Mouse (Mus musculus): ENCODE measurements around the gene Cd163. TPM values are rescaled to one million over a fixed set of nuclear protein-coding genes. Genes with fewer than 3 reads are reported as not detected.
A peak's percentile ranks its signal among the peaks of the same experiment; 100 is the strongest.

Gene Cd163
- polyA plus RNA-seq, 1 experiment from 2014 or later: 0.38 TPM

GRCm38 (mm10) chr6:124312292-124312691, 7.8 kb downstream of the Cd163 start:
- Histone ChIP-seq H3K27me3 (no peaks in the 10 kb centered on the region), H3K4me2 (no peak overlapping the region), H3K4me3 (replicated peaks) (no peak overlapping the region), H3K9ac (no peak overlapping the region), H3K36me3 (no peaks in the 10 kb centered on the region), H3K9me3 (replicated peaks) (no peaks in the 10 kb centered on the region), H3K27ac (no peak overlapping the region), H3K4me1 (no peaks in the 10 kb centered on the region)
- WGBS: 87% methylated on average over 6 of the region's 6 CpGs
- no peak for ATAC-seq (replicated peaks; ENCODE audit: low FRiP score)

- no peak overlapping the region for H3K9ac ChIP-seq
- ATAC-seq (replicated peaks; ENCODE audit: low FRiP score): peak; percentile 93
- H3K4me1 ChIP-seq: no peaks in the 10 kb centered on the region
- no peak overlapping the region for H3K4me2 ChIP-seq
- no peaks in the 10 kb centered on the region for H3K27me3 ChIP-seq
- H3K4me3 ChIP-seq (replicated peaks): no peak overlapping the region
- H3K36me3 ChIP-seq: no peaks in the 10 kb centered on the region
- WGBS: 29% methylated on average over 6 of the region's 6 CpGs
- H3K27ac ChIP-seq: no peak overlapping the region
- H3K9me3 ChIP-seq (replicated peaks): no peaks in the 10 kb centered on the region
Measured at GRCm38 (mm10) chr6:124320371-124320770, 15.9 kb downstream of the Cd163 start.

DNA sequence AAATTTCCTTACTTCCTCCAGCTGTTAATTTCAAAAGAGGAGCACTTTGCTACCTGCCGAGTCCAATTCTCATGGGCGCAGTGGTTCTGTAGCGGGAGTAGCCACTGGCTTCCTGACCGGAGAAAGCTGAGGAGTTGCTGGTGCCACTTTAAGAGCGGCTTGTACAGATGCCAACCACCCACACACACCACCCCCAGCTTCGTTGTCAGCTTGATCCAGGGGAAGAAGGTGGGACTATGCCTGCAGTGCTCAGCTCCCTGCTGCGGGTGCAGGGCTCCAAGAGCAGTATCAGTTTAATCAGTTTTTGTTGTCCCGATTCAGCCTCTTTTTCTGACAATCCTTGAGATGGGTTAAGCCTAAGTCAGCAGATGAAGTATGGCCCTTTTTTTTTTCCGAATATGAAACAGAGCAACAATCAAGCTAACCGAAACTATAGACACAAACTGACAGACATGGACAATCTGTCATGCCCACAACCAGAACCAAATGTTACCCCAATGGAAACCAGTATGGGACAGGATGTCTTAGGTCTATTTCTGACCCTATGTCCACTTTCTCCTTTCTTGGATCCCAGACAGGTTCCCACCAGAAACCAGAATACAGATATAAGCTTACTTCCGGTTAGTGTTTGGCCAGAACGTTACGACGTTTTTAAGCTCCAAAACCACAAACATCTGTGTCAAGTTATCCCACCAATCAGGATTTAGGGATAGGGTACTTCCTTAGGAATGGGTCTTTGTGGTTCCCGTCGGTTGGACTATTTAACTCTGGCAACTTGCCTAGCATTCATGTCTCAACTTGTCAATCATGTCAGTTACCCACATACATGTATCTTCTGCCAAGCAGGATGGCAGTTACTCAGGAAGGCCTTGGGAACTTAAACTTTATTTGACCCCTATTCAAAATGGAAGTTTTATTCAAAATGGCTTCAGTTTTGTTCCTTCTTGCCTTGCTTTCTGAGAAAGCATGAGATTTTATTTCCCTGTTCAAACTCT, 17.3 kb downstream of the Cd163 start:
- no peak overlapping the region for H3K4me2 ChIP-seq
- no peak for ATAC-seq (replicated peaks; ENCODE audit: low FRiP score)
- no peaks in the 10 kb centered on the region for H3K36me3 ChIP-seq

GRCm38 (mm10) chr6:124328394-124328991, 24.0 kb downstream of the Cd163 start:
- H3K36me3 ChIP-seq: no peaks in the 10 kb centered on the region
- H3K9me3 ChIP-seq (replicated peaks): no peaks in the 10 kb centered on the region
- no peak overlapping the region for H3K4me2 ChIP-seq
- no peak overlapping the region for H3K27ac ChIP-seq
- H3K27me3 ChIP-seq: no peaks in the 10 kb centered on the region
- no peak for ATAC-seq (replicated peaks; ENCODE audit: low FRiP score)
- no peak overlapping the region for H3K4me3 ChIP-seq (replicated peaks)
- no peak overlapping the region for H3K9ac ChIP-seq
- no peaks in the 10 kb centered on the region for H3K4me1 ChIP-seq
- 89% methylated on average over 3 of the region's 3 CpGs for WGBS

More for the DNA sequence above, 17.3 kb downstream of the Cd163 start:
- H3K4me1 ChIP-seq: no peaks in the 10 kb centered on the region
- no peaks in the 10 kb centered on the region for H3K27me3 ChIP-seq
- no peak overlapping the region for H3K4me3 ChIP-seq (replicated peaks)
- no peak overlapping the region for H3K9ac ChIP-seq
- H3K27ac ChIP-seq: no peak overlapping the region
- H3K9me3 ChIP-seq (replicated peaks): no peaks in the 10 kb centered on the region
- 77% methylated on average over 16 of the region's 16 CpGs for WGBS

DNA sequence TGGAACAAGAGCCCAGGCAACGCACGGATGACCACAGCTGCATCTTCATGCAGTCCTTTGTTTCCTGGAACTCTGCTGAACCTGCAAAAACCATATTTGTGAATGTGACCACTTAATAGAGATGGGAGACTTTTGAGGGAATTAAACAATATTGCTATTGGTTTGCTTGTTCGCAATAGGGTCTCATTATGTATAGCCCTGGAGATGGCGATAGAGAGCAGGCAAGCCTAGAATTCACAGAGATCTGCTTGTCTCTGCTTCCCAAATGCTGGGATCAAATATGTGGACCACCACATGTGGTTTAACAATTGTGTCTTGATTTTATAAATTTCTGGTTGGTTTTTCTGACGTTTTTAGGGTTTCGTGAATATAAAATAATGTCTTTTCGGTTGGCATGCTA, 25.2 kb downstream of the Cd163 start:
- ATAC-seq (replicated peaks; ENCODE audit: low FRiP score): no peak
- H3K9ac ChIP-seq: no peak overlapping the region
- H3K36me3 ChIP-seq: no peaks in the 10 kb centered on the region
- no peaks in the 10 kb centered on the region for H3K9me3 ChIP-seq (replicated peaks)
- 90% methylated on average over 7 of the region's 7 CpGs for WGBS
- H3K4me3 ChIP-seq (replicated peaks): no peak overlapping the region
- H3K4me2 ChIP-seq: no peak overlapping the region
- no peaks in the 10 kb centered on the region for H3K27me3 ChIP-seq
- no peak overlapping the region for H3K27ac ChIP-seq
- no peaks in the 10 kb centered on the region for H3K4me1 ChIP-seq

- no peak overlapping the region for H3K4me2 ChIP-seq
- no peaks in the 10 kb centered on the region for H3K9me3 ChIP-seq (replicated peaks)
- H3K27me3 ChIP-seq: no peaks in the 10 kb centered on the region
- ATAC-seq (replicated peaks; ENCODE audit: low FRiP score): no peak
- 73% methylated on average over 4 of the region's 4 CpGs for WGBS
- no peaks in the 10 kb centered on the region for H3K36me3 ChIP-seq
- H3K27ac ChIP-seq: no peak overlapping the region
- H3K9ac ChIP-seq: no peak overlapping the region
- no peaks in the 10 kb centered on the region for H3K4me1 ChIP-seq
- no peak overlapping the region for H3K4me3 ChIP-seq (replicated peaks)
Measured at GRCm38 (mm10) chr6:124345096-124345495, 40.6 kb downstream of the Cd163 start.

GRCm38 (mm10) chr6:124346613-124347012, 42.2 kb downstream of the Cd163 start:
- no peak overlapping the region for H3K27ac ChIP-seq
- H3K4me1 ChIP-seq: no peaks in the 10 kb centered on the region
- no peaks in the 10 kb centered on the region for H3K27me3 ChIP-seq
- ATAC-seq (replicated peaks; ENCODE audit: low FRiP score): no peak
- H3K9me3 ChIP-seq (replicated peaks): no peaks in the 10 kb centered on the region
- WGBS: 82% methylated on average over 6 of the region's 6 CpGs
- no peak overlapping the region for H3K4me2 ChIP-seq
- H3K9ac ChIP-seq: no peak overlapping the region
- no peak overlapping the region for H3K4me3 ChIP-seq (replicated peaks)
- H3K36me3 ChIP-seq: no peaks in the 10 kb centered on the region

DNA sequence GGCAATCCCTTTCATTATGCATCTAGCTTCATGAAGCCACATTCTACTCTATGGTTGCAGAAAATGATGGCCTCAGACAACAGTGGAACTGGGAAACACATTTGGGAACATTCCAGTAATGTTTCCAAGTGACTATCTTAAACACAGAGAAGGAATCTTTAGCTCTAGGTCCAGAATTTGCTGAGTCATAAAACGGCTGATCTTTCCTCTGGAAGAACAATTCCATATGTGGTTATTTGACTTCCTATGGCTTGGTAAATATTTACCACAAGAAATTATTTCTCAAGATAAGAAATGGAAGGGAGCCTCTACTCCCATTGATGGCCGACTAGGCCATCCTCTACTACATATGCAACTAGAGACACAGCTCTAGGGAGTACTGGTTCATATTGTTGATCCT, 48.8 kb downstream of the Cd163 start:
- Histone ChIP-seq H3K27ac (no peak overlapping the region), H3K9ac (no peak overlapping the region), H3K4me2 (no peak overlapping the region), H3K9me3 (replicated peaks) (no peaks in the 10 kb centered on the region), H3K4me3 (replicated peaks) (no peak overlapping the region), H3K27me3 (no peaks in the 10 kb centered on the region), H3K4me1 (no peaks in the 10 kb centered on the region), H3K36me3 (no peaks in the 10 kb centered on the region)
- 83% methylated on average over 2 of the region's 2 CpGs for WGBS
- no peak for ATAC-seq (replicated peaks; ENCODE audit: low FRiP score)

DNA sequence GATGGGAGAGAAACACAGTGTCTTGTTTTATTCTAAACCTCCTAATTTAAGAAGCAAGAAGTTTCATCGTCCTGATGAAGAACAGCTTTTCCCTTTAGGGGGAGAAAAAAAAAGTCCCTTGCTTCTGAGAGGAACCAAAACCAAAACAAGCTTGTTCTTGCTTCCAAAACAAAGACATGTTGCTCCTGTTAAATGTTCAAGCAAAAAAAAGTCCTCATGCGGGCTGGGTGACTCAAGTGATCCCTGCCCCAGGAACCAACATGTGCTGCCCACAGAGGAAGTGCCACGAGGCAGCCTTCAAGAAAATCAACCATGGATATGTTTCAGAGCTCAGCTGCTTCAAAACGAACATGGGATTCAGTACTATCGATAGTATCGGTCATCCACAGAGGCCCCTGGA, 54.5 kb downstream of the Cd163 start:
- no peak overlapping the region for H3K4me2 ChIP-seq
- H3K4me3 ChIP-seq (replicated peaks): no peak overlapping the region
- 80% methylated on average over 6 of the region's 6 CpGs for WGBS
- no peaks in the 10 kb centered on the region for H3K4me1 ChIP-seq
- H3K9ac ChIP-seq: no peak overlapping the region
- H3K27me3 ChIP-seq: no peaks in the 10 kb centered on the region
- ATAC-seq (replicated peaks; ENCODE audit: low FRiP score): no peak
- no peaks in the 10 kb centered on the region for H3K36me3 ChIP-seq
- no peaks in the 10 kb centered on the region for H3K9me3 ChIP-seq (replicated peaks)
- no peak overlapping the region for H3K27ac ChIP-seq

DNA sequence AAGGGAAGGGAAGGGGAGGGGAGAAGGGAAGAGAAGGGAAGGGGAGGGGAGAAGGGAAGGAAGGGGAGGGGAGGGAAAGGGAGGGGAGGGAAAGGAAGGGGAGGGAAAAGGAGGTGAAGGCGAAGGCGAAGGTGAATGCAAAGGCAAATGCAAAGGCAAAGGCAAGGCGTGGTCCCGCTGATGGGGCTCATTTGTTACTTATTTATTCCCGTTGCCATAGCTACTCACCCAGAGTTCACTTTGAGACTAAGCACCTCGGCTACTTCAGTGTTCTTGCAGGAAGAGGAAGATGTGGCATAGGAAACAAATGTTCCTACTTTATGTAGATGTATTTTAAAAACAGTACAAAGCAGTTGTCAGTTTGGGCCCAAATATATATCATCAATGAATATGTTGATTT, 56.1 kb downstream of the Cd163 start:
- Histone ChIP-seq H3K9me3 (replicated peaks) (no peaks in the 10 kb centered on the region), H3K4me3 (replicated peaks) (no peak overlapping the region), H3K9ac (no peak overlapping the region), H3K4me2 (no peak overlapping the region), H3K27me3 (no peaks in the 10 kb centered on the region), H3K4me1 (no peaks in the 10 kb centered on the region), H3K36me3 (no peaks in the 10 kb centered on the region), H3K27ac (no peak overlapping the region)
- 66% methylated on average over 6 of the region's 6 CpGs for WGBS
- ATAC-seq (replicated peaks; ENCODE audit: low FRiP score): no peak

DNA sequence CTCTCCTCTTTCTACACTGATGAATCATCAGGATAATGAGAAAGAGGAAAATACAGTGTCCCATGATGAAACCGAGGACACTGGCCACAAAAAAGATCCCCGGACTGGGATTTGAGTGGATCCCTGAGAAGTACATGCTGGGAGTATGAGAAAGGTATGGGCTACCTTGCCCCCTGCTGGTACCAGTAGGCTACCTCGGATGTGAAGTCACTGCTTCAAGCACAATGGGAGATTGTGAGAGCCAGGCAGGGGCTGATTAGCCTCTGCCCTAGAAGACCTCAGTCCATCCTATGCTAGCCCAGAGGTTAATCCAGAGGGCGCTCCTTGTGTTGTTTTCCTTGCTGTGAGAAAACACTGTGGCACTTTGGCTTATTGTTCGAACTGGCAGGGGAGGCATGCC, 59.9 kb downstream of the Cd163 start:
- Histone ChIP-seq H3K27me3 (no peaks in the 10 kb centered on the region), H3K4me2 (no peak overlapping the region), H3K27ac (no peak overlapping the region), H3K4me3 (replicated peaks) (no peak overlapping the region), H3K36me3 (no peaks in the 10 kb centered on the region), H3K9ac (no peak overlapping the region), H3K4me1 (no peaks in the 10 kb centered on the region), H3K9me3 (replicated peaks) (no peaks in the 10 kb centered on the region)
- no peak for ATAC-seq (replicated peaks; ENCODE audit: low FRiP score)
- WGBS: 70% methylated on average over 5 of the region's 5 CpGs

- WGBS: 84% methylated on average over 6 of the region's 6 CpGs
Measured at GRCm38 (mm10) chr6:124373584-124374206, 69.2 kb downstream of the Cd163 start.

More at GRCm38 (mm10) chr6:124373584-124374206, 69.2 kb downstream of the Cd163 start:
- Histone ChIP-seq H3K9ac (no peak overlapping the region), H3K4me1 (no peaks in the 10 kb centered on the region), H3K27me3 (no peaks in the 10 kb centered on the region), H3K9me3 (replicated peaks) (no peaks in the 10 kb centered on the region), H3K27ac (no peak overlapping the region), H3K4me3 (replicated peaks) (no peak overlapping the region), H3K36me3 (no peaks in the 10 kb centered on the region), H3K4me2 (no peak overlapping the region)
- ATAC-seq (replicated peaks; ENCODE audit: low FRiP score): no peak

All from kidney, embryonic 15.5 days (tissue).